Mouse (Mus musculus) erythroblast, adult 5-6 weeks (primary cell): ENCODE measurements around the gene Rab3b. TPM values are rescaled to one million over a fixed set of nuclear protein-coding genes. Genes with fewer than 3 reads are reported as not detected.

Experiments used
- ATAC-seq: replicated peaks from 2 replicates; pipeline ENCODE4 v1.8.0; 2016; ENCODE audit warnings: moderate number of reproducible peaks, mild to moderate bottlenecking, moderate TSS enrichment, inconsistent platforms; ENCODE audit not compliant: poor library complexity, low FRiP score, severe bottlenecking
- total RNA-seq, 2 experiments: library from RNA; stranded (forward) in 1 of 2; stranded (reverse) in 1 of 2; fragments of 150-400 nt in 1 of 2; fragments of 200-764, 138-1000 nt in 1 of 2; gene quantifications; 2 replicates each; pipeline versions ENCODE4 v1.2.3 to v1.2.4; 2015 to 2017; ENCODE audit warnings: low replicate concordance in 2 of 2

The Rab3b gene
- total RNA-seq (2015; ENCODE audit: low replicate concordance) (not detected in 2 replicates), total RNA-seq (2017; ENCODE audit: low replicate concordance) (not detected in 2 replicates)

DNA sequence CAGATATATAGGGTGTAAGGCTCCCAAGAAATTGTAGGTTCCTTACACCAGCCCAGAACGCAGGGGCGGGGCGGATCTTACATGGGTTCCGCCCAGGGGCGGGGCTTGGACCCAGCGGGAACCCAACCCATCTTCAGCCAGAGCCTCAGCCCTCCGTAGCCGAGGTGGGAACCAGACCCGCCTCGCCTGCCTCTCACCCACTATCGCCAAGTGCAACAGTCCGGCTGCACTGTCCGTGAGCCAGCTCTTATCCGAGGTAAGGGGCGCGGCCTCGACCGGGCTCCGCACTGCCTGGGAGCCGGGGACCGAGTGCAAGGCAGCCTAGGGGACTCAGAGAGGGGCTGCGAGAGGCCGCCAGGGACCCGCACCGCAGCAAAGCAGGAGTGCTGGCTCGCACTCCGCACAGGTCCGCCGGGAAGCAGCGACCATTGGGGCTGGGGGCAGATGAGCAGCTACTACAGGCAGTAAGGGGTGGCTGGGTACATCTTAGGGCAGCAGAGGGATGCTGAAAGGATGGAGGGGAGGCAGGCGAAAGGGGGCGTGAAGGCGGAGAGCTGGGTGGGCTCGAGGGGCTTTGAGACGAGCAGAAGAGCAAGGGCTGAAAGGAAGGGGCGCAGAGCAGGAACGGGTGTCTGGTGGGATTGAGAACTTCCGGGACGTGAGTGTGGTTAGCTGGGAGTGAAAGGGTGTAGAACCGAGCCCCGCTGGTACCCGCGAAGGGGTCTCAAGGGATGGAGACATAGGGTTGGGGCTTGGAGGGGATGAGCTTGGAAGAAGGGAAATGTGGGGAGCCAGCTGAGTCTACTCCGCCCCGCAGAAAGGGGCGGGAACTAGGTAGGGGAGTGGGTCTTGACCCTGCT lies at the start of gene Rab3b:
Gene Rab3b (plus strand): TSS at position 101 of the 860 bp plus-strand sequence.
- peak; percentile 95 for ATAC-seq

DNA sequence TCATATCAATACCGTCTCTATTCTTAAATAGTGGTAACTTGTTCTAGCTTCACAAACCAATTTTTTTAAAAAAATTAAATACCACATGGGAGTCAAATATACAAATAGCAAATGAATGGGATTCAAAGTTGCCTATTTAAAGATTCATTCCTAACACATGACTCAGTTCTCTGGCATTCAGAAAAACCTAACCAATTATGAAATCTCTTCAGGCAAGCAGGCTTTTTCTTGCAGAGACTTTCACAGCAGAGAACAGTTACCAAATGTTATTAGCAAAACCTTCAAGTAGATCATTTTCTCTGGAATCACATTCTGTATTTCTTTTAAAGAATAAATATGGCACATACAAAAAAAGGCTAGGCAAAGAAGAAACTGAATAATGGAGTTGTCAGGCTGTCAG lies 48.2 kb upstream of the Rab3b start:
- no peak for ATAC-seq

DNA sequence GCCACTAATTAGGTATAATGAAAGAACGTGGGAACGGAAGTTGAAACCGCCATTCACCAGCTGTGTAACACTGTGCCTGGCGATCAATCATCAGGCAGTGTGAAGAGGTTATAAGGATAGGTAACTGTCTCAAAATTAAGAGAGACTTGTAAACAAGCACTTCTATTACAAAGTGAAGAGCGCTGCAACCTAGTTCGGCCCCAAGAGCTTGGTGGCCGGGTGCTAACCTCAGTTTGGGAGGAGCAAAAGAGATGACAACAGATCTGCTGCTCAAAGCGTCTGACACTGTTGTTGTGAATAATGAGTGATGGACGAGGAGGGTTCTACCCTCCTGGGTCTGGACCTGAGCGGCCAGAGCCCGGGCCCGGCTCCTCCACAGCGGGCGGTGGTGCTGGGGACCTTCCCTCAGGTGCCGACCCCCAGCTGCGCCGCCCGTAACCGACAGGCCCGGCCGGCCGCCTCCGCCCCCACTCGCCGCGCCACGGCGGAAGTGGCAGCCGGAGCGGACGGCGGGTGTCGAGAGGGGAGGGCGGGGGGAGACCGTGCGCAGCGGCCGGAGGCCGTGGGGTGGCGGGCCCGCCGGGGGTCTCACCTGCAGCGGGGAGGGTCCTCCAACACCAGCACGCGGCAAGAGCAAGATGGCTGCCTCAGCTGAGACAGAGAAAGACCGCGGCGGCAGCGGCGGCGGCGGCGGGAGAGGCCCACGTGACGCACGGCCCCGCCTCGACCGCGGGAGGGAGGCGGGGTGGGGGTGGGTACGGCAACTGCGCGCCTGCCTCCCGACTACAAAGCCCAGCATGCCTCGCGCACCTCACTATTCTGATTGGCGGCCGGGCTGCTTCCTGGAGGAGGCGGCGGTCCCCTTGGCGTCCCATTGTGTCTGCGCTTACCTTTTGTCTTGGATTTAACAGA lies 45.7 kb upstream of the Rab3b start, which contains the start of gene Btf3l4:
Gene Btf3l4 (minus strand): TSS at position 699 of the 912 bp plus-strand sequence.
- ATAC-seq = peak; percentile 97

DNA sequence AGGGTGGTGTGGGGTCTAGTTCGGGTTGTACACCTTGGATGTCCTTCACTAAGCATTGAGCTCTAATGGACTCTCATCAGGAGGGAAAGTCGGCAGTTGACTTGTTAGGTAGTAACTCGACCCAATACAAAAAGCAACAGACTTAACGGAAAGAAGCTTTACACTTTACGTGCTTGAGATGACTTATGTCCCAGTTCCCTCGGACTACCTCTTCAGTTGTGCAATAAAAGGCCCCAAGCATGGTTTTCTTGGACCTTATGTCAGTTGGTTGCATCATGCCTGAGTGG lies 45.1 kb upstream of the Rab3b start:
- ATAC-seq = peak; percentile 59

DNA sequence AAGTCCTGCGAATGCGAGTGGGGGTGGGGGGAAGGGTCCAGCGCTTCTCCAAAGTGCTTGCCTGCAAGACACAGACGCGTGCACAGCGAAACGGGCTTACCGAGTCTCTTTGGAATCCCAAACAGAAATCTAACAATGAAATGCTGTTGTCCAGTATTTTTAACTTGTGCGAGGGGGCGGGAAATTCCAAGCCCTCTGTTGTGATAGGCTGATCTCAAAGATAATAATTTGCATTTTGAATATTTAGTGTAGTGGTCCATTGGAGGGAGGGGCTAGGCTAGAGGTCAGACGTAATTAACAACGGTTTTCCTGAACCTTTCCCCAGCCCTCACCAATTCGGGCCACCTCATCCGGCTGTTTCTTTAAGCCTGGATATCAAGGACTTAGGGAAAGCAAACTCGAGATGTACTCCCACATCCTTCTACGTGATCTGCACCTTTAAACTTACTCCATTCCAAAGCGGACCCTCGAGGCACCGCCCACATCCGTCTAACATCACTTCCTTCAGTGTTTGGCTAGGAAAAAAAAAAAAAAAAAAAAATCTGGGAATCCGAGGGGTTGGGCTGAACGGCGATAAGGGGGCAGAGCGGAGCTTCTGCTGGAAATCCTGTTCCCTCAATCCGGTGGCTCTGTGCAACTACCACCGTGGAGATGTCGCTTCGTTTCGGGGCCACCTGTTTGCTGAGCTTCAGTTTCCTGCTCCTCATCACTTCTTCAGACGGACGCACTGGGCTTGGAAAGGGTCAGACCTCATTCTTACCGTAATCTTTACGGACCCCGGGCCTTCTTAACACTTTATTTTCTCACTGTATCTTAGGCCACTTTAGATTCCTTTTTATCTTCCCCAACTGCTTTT lies 44.5 kb upstream of the Rab3b start, which contains the start of gene Txndc12:
Gene Txndc12 (plus strand): TSS at position 487 of the 856 bp plus-strand sequence.
- 0 out of 2 replicates have a peak, but pooled peaks have one; percentile 13 for ATAC-seq

DNA sequence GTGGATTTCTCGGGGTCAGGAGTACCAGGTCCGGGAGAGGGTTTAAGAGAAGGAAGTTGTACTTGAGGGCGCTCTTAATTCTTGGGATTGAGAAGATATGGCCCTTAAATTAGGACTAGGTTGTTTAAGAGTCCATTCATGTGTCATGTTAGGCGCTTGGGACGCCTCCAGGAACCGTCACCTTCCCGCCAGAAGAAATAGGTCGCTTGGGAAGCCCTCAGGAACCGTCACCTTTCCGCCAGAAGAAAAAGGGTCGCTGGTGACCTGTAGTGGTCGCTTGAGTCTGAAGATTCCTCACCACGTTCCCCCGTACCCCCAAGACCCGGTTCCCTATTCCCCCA lies 43.9 kb upstream of the Rab3b start:
- no peak for ATAC-seq

DNA sequence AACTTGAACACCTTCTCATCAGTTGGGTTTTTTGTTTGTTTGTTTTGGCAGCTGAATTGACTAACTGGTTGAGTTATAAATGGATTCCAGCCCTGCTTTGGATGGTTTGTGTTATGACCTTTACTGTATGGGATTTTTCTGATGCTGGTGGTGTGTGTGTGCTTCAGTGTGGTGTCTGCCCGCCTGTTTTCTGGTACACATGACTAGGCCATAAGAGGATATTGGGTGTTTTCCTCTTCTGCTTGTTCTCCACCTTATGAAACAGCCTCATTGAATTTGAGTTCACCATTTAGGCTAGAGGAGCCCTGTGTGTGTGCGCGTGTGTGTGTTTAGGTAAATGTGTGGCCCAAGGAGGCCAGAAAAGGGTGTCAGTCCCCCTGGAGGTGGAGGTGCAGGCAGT lies 43.4 kb upstream of the Rab3b start:
- no peak for ATAC-seq

DNA sequence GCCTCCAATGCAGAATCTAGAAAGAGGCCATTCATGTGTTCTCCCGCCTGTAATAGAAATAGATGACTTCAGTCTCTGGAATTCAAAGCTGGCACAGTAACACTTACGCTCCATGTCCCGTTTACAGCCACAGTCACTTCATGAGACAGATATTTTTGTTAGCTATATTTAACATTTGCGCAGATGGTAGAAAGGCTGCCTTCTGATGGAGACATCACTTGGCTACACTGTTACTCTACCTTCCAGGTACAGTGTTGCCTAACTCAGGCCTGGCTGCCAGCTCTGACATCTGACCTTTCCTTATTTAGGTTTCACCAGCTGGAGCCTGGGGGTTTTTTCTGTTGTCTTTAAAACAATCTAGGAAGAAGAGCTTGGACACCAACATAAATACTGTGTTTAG lies 40.8 kb upstream of the Rab3b start:
- ATAC-seq = no peak

DNA sequence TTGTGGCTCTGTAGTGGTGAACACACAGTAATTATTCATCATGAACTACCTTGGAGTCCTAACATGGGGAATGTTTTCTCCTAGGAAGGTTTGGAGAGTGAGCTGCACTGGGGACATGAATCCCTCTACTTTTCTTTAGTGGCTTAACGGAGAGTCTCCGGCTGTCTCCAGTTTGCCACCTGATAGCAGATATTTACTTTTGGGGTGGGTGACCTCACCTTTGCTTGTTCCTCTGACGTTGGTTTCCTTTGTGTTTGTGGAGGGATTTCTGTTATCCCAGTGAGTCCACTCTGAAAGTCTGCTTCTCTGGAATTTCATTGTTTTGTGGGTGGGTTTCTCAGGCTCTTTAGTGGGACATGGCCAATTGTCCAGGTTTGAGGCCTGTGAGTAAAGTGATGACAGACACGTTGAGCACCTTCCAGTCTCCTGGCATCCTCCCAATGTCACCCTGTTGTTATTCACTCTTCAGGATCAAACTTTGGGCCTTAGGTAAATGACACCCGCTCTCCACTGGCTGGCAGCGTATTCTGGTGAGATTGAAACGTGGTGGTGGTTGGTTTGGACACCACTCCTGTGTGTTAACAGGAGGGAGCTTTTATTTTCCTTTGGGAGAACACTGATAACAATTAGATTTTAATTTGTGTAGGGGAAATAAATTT lies 36.8 kb upstream of the Rab3b start:
- no peak for ATAC-seq

DNA sequence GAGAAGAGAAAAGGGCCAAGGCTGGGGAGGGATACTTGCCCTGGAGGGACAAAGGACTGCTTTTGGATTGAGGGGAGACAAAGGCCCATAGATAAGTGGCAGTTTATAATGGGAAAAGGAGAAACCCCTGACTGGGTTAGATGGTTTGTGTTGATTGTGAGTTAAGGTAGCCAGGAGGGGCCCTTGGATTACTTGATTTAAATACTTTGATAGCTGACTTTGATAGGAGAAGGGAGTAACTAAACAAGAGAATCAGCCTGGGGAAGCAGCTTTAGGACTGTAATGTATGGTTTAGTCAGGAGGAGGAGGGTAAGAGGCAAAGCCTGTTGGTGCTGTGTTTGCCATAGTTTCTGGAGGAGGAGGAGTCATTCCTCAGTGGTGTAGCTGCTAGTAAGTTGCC lies 35.5 kb upstream of the Rab3b start:
- ATAC-seq = no peak

DNA sequence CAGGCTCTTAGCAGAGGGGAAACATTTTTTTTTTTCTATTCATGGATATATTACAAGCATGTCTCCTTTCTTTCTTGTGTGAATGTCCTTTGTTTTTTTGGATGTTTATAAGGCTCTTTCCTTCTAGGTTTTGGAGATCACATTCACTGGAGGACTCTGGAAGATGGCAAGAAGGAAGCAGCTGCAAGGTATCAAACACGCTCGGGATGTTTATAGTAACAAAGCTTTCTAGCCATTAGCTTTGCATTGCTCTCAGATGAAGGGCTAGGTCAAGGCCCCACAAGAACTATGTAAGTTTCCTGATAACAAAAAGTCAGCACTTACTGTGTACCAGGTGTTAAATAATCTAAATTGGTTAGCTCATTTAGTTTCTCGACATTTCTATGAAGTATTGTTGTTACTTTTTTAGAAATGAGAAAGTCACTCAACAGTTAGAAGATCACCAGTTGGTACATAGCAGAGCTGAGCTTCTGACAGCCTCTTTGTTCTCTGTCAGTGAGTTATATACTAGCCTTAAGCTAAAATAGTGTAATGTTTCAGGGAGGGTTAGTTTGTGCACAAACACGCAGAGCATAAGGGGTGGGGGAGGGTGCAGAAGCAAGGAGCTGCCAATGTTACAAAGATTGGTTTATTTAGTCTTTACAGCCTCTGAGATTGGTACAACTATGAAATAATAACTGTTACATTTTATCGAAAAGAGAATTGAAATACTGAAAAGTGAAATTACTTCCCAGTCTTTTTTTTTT lies 32.9 kb upstream of the Rab3b start:
- no peak for ATAC-seq

DNA sequence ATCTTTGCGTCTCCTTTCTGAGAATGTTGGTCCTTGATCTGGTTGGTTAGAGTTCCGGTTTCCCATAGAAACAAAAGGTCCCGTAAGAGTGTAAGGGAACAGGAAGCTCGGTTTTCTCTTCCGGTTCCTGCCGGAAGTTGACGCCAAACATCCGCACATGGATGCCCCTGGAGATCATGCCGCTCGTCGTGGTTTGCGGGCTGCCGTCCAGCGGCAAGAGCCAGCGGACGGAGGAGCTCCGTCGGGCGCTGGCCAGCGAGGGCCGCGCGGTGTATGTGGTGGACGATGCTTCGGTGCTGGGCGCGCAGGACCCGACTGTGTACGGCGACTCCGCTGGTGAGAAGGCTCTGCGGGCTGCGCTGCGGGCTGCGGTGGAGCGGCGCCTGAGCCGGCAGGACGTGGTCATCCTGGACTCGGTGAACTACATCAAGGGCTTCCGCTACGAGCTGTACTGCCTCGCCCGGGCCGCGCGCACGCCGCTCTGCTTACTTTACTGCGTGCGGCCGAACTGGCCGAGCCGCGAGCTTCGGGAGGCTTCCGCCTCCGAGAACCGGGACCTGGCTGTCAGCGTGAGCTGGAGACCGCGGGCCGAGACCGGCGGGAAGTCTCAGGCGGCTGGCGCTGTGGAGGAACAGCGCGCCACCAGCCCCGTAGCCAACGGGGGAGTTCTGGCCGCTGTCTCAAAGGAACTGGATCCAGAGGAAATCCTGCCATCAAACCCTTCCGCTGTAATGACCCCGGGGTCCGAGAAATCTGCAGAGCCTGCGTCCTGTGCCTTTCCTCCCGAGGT lies 31.0 kb upstream of the Rab3b start, which contains the start of gene Kti12:
Gene Kti12 (plus strand): TSS at position 71 of the 790 bp plus-strand sequence.
- ATAC-seq = peak; percentile 95

DNA sequence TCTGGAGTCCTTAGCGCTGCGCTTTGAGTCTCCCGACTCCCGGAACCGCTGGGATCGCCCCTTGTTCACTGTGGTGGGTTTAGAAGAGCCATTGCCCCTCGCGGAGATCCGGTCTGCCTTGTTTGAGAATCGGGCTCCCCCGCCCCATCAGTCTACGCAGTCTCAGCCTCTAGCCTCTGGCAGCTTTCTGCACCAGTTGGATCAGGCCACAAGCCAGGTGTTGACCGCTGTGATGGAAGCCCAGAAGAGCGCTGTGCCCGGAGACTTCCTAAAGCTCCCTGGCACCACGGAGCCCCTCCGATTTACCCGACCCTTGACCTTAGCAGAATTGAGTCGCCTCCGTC lies 30.4 kb upstream of the Rab3b start, which contains the start of gene A730015C16Rik:
Gene A730015C16Rik (minus strand): TSS at position 115 of the 344 bp plus-strand sequence.
- ATAC-seq = peak; percentile 46

DNA sequence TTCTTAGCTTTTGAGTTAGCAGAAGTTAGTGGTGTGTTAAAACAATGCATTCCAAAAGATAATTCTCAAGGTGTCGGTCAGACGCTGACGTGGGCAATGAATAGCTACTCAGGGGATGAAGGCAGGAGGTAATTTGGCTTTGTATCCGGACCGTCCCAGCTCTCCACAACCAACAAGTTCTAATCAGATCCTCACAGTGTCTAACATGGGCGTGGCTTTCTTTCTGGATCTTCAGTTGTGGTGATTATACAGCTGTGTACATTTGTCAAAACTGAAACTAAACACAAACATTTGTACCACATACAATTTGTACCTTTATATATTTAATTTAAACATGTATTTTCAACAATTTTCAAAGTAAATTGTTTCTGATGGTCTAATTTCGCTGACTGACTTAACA lies 12.1 kb upstream of the Rab3b start:
- ATAC-seq = peak; percentile 83

DNA sequence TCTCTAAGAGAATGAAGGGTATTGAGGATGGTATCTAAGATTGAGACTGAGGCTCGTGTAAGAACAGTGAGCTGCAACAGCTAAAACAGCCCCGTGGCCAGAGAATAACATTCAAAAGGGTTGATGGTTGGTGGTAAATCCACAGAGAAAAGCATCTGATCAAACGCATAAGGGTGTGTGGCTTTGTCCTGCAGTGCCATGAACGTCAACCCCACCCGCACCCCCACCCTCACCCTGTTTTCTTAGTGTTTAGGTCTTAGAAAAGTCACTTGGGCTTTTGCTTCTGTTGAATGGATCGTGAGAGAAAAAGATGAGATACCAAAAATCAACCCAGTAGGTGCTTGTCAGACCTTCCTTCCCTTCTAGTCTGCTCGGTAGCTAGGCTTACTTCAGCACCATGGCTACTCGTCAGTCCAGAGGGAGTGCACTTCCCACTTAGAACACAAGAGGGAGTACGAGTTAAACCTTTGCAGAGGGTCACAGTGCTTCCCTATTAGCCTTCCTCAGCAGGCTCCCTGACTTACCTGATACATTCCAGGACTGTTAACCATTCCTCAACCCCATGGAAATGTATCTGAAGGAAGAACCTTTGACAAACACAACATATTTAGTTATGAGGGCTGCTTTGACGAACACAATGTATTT lies 9.0 kb upstream of the Rab3b start:
- peak; percentile 85 for ATAC-seq

DNA sequence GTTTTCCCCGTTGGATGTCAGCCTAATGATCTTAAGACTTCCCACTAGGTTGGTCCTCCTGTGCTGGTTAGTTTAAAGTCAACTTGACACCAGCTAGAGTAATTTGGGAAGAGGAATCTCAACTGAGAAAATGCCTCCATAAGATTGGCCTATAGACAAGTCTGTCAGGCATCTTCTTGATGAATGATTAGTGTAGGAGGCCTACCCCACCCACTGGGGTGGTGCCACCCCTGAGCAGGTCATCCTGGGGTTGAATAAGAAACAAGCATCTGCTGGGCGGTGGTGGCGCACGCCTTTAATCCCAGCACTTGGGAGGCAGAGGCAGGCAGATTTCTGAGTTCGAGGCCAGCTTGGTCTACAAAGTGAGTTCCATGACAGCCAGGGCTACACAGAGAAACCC lies 5.1 kb upstream of the Rab3b start:
- no peak for ATAC-seq

DNA sequence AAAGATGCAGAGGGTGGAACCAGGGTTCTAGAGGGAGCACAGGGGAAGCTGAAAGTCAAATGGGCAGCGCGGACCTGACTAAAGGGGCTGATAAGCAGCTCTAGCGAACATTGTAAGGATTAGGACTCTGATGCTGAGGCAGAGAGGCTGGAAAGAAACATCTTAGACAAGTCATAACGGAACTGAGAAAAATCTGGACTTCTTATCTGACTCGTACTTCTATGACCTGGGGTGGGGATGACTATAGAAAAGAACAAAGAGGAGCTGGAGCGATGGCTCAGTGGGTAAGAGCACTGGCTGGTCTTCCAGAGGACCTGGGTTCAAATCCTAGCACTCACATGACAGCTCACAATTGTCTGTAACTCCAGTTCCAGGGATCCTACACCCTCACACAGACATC lies 962 bp upstream of the Rab3b start:
- no peak for ATAC-seq
